Mouse (Mus musculus) liver, adult 2 months (tissue): ENCODE measurements around the gene Palm3. TPM values are rescaled to one million over a fixed set of nuclear protein-coding genes. Genes with fewer than 3 reads are reported as not detected.

Source experiments
- DNase-seq: peaks from one replicate; pipeline ENCODE4 v3.0.0-alpha.2; 2011; ENCODE audit warnings: low read depth, low spot score; ENCODE audit errors: extremely low read depth
- H3K27ac ChIP-seq: fragments of 200-500 bp; replicated peaks from 2 replicates; pipeline ENCODE4 v1.5.1; 2012; ENCODE audit warnings: low read depth, mild to moderate bottlenecking, control low read depth, inconsistent platforms, low read length; ENCODE audit not compliant: insufficient read depth
- H3K27me3 ChIP-seq: fragments of 200-500 bp; 2 replicates; pipeline ENCODE4 v1.6.1; 2012; ENCODE audit warnings: mild to moderate bottlenecking, moderate library complexity, low read length, inconsistent platforms; ENCODE audit not compliant: control insufficient read depth, insufficient read depth
- H3K36me3 ChIP-seq: fragments of 200-500 bp; 2 replicates; pipeline ENCODE4 v1.6.1; 2012; ENCODE audit warnings: low read length, inconsistent platforms; ENCODE audit not compliant: control insufficient read depth, insufficient read depth
- H3K4me1 ChIP-seq: fragments of 200-500 bp; 2 replicates; pipeline ENCODE4 v1.6.1; 2011; ENCODE audit warnings: low read length; ENCODE audit not compliant: control insufficient read depth, insufficient read depth
- H3K4me3 ChIP-seq: fragments of 200-500 bp; 2 replicates; pipeline ENCODE4 v1.5.1; 2011; ENCODE audit warnings: low read depth, mild to moderate bottlenecking, control low read depth, low read length, moderate library complexity; ENCODE audit not compliant: insufficient read depth
- H3K79me2 ChIP-seq: fragments of 200-500 bp; 2 replicates; pipeline ENCODE4 v1.6.1; 2012; ENCODE audit warnings: inconsistent platforms, mild to moderate bottlenecking, low read length, moderate library complexity; ENCODE audit not compliant: control insufficient read depth, insufficient read depth
- H3K9ac ChIP-seq: fragments of 200-500 bp; 2 replicates; pipeline ENCODE4 v1.6.1; 2012; ENCODE audit warnings: low read depth, mild to moderate bottlenecking, control low read depth, inconsistent platforms, low read length
- CTCF ChIP-seq: fragments of 200-500 bp; IDR thresholded peaks from 2 replicates; pipeline ENCODE4 v1.5.1; 2011; ENCODE audit warnings: low read depth, low read length, control low read depth
- POLR2A ChIP-seq: fragments of 200-500 bp; IDR thresholded peaks from 2 replicates; pipeline ENCODE4 v1.6.1; 2011; ENCODE audit warnings: low read length, control low read depth; ENCODE audit not compliant: insufficient read depth; ENCODE audit errors: extremely low read depth
- WGBS: fragments of 180-500 bp; shearing (Covaris S2); methylation state at CpG from one replicate; pipeline ENCODE4 v1.1.7; 2018; 5-methylcytosine and 5-hydroxymethylcytosine counted together
- polyA plus RNA-seq: library from polyadenylated mRNA; depleted of rRNA; stranded (reverse); fragments of >200 nt; gene quantifications from 2 replicates; pipeline ENCODE4 v1.2.3, GENCODE M21; 2012
- total RNA-seq: library from RNA; depleted of rRNA; stranded (reverse); fragments of >200 nt; gene quantifications from 2 replicates; pipeline ENCODE4 v1.2.3, GENCODE M21; 2014

Palm3 gene
- total and polyA plus RNA-seq, 2 experiments, result not detected

- Histone ChIP-seq H3K4me1 (peaks cover 6% of the 10 kb centered on the region), H3K4me3 (no peak overlapping the region), H3K9ac (no peak overlapping the region), H3K27me3 (no peaks in the 10 kb centered on the region), H3K27ac (no peak overlapping the region), H3K79me2 (no peaks in the 10 kb centered on the region), H3K36me3 (peaks cover 16% of the 10 kb centered on the region)
- WGBS, result 60% methylated on average over 3 of the region's 3 CpGs
- DNase-seq, result no peak
- TF ChIP-seq POLR2A (no peak), CTCF (no peak)
Observed at GRCm38 (mm10) chr8:83994030-83994429, 27.2 kb upstream of the Palm3 start.

- peaks cover 9% of the 10 kb centered on the region for H3K36me3 ChIP-seq
- H3K4me1 ChIP-seq, result peaks cover 12% of the 10 kb centered on the region
- TF ChIP-seq CTCF (no peak), POLR2A (no peak)
- no peak overlapping the region for H3K9ac ChIP-seq
- WGBS, result 60% methylated on average over 12 of the region's 12 CpGs
- DNase-seq, result no peak
- H3K27me3 ChIP-seq, result no peaks in the 10 kb centered on the region
- H3K27ac ChIP-seq, result no peak overlapping the region
- H3K4me3 ChIP-seq, result no peak overlapping the region
- H3K79me2 ChIP-seq, result no peaks in the 10 kb centered on the region
Observed at GRCm38 (mm10) chr8:83995973-83996372, 25.3 kb upstream of the Palm3 start.

- peaks cover 12% of the 10 kb centered on the region for H3K4me1 ChIP-seq
- peak overlapping the region; percentile 91 for H3K4me3 ChIP-seq
- peak; percentile 70 for DNase-seq
- peak overlapping the region; percentile 99 for H3K9ac ChIP-seq
- H3K79me2 ChIP-seq, result no peaks in the 10 kb centered on the region
- H3K36me3 ChIP-seq, result peaks cover 5% of the 10 kb centered on the region
- H3K27ac ChIP-seq, result peak overlapping the region; percentile 84
- WGBS, result 1% methylated on average over 58 of the region's 103 CpGs
- H3K27me3 ChIP-seq, result no peaks in the 10 kb centered on the region
- no peak for TF ChIP-seq CTCF
- TF ChIP-seq POLR2A, result peak; percentile 87
Observed at GRCm38 (mm10) chr8:83996567-83997505, 24.4 kb upstream of the Palm3 start.

- DNase-seq, result no peak
- H3K9ac ChIP-seq, result peak within 1 kb of the TSS; percentile 99
- peaks cover 12% of the 10 kb centered on the region for H3K4me1 ChIP-seq
- H3K36me3 ChIP-seq, result no peaks in the 10 kb centered on the region; the same call in 1 of the 2 replicates
- 17% methylated on average over 101 of the region's 112 CpGs for WGBS
- no peaks in the 10 kb centered on the region for H3K79me2 ChIP-seq
- no peak for TF ChIP-seq POLR2A
- no peak for TF ChIP-seq CTCF
- peak within 1 kb of the TSS; percentile 84 for H3K27ac ChIP-seq
- H3K4me3 ChIP-seq, result peak within 1 kb of the TSS; percentile 91
- no peaks in the 10 kb centered on the region for H3K27me3 ChIP-seq
Observed at GRCm38 (mm10) chr8:83997511-83998141, 23.6 kb upstream of the Palm3 start, which contains the start of gene Samd1. Samd1 (plus strand) TSS chr8:83997672.

- TF ChIP-seq CTCF (no peak), POLR2A (no peak)
- Histone ChIP-seq H3K27ac (peak overlapping the region; percentile 63), H3K27me3 (no peaks in the 10 kb centered on the region), H3K9ac (peak overlapping the region; percentile 82), H3K4me3 (peak overlapping the region; percentile 71), H3K4me1 (peaks cover 21% of the 10 kb centered on the region), H3K79me2 (no peaks in the 10 kb centered on the region), H3K36me3 (no peaks in the 10 kb centered on the region; the same call in 1 of the 2 replicates)
- WGBS, result 10% methylated on average over 89 of the region's 92 CpGs
- peak; percentile 70 for DNase-seq
Observed at GRCm38 (mm10) chr8:83998231-83999056, 22.8 kb upstream of the Palm3 start.
